Comparison of ENCODE assay signal across 8 mouse cellular contexts in genomic region chr7:28290638-28291590, GRCm38 (mm10). TPM values are rescaled to one million over a fixed set of nuclear protein-coding genes. Genes with fewer than 3 reads are reported as not detected.
DNase-seq lines count a peak whose midpoint lies in the region; ATAC-seq and TF ChIP-seq lines count a peak whose summit lies in the region.

Gene Selenov (minus strand): TSS chr7:28291186.

- H3K27me3 ChIP-seq in forebrain, embryonic 10.5 days (ENCODE audit: poor library complexity, severe bottlenecking) = peaks cover 94% of the 10 kb centered on the region
- H3K27me3 ChIP-seq in limb, embryonic 11.5 days (ENCODE audit: control insufficient read depth, insufficient read depth, low read length) = peaks cover 55% of the 10 kb centered on the region

- under 1% methylated on average over 52 of the region's 52 CpGs for WGBS in forebrain, embryonic 10.5 days
- 2% methylated on average over 52 of the region's 52 CpGs for WGBS in limb, embryonic 11.5 days
- WGBS in olfactory bulb, adult 2 months = 3% methylated on average over 52 of the region's 52 CpGs

- peaks cover 4% of the 10 kb centered on the region; the same call in 1 of the 2 replicates for H3K36me3 ChIP-seq in forebrain, embryonic 10.5 days (replicated peaks)
- no peaks in the 10 kb centered on the region for H3K36me3 ChIP-seq in limb, embryonic 11.5 days (ENCODE audit: control insufficient read depth, insufficient read depth, low read length)

- DNase-seq in layer of hippocampus, adult 2 months (ENCODE audit: low spot score in 2 of 2) = peak; percentile 38 to 41
- no peak for DNase-seq in layer of hippocampus, postnatal 36 days
- peak; percentile 46 for DNase-seq in forebrain, embryonic 10.5 days (ENCODE audit: extremely low spot score, low spot score)
- DNase-seq in limb, embryonic 11.5 days (ENCODE audit: low spot score) = peak; percentile 50
- DNase-seq in spleen, postnatal 4 days (ENCODE audit: low spot score in 2 of 2) = no peak
- DNase-seq in T-cell, adult 2 months (ENCODE audit: low spot score) = no peak

- H3K9ac ChIP-seq in limb, embryonic 11.5 days (ENCODE audit: low read length) = no peak within 1 kb of the TSS

- no peaks in the 10 kb centered on the region for H3K4me1 ChIP-seq in brown adipose tissue, adult 24 weeks (ENCODE audit: control insufficient read depth, insufficient read depth, insufficient read length, low read length)
- peaks cover 42% of the 10 kb centered on the region for H3K4me1 ChIP-seq in forebrain, embryonic 10.5 days
- H3K4me1 ChIP-seq in limb, embryonic 11.5 days (ENCODE audit: control insufficient read depth, insufficient read depth, low read length) = peaks cover 3% of the 10 kb centered on the region; the same call in 1 of the 2 replicates
- H3K4me1 ChIP-seq in olfactory bulb, adult 2 months (ENCODE audit: control insufficient read depth, insufficient read depth, low read length) = peaks cover 18% of the 10 kb centered on the region; the same call in 1 of the 2 replicates

- H3K4me2 ChIP-seq in limb, embryonic 11.5 days (ENCODE audit: low read depth, severe bottlenecking) = peak within 1 kb of the TSS; percentile 39

- ATAC-seq in limb, embryonic 11.5 days (ENCODE audit: insufficient number of reproducible peaks, low FRiP score, low TSS enrichment, low read depth) = peak; percentile 28; the same call in 1 of the 2 replicates

- no peaks in the 10 kb centered on the region for H3K9me3 ChIP-seq in forebrain, embryonic 10.5 days
- no peaks in the 10 kb centered on the region for H3K9me3 ChIP-seq in limb, embryonic 11.5 days (ENCODE audit: control insufficient read depth, low read length)

- no peak for TF ChIP-seq POLR2A in olfactory bulb, adult 2 months (IDR thresholded peaks at IDR 0.05; ENCODE audit: insufficient read depth, low read depth, low read length)

- H3K27ac ChIP-seq in layer of hippocampus, adult 2 months = no peak within 1 kb of the TSS
- H3K27ac ChIP-seq in brown adipose tissue, adult 24 weeks (replicated peaks; ENCODE audit: low read depth, low read length) = no peak within 1 kb of the TSS
- peak within 1 kb of the TSS; percentile 6 for H3K27ac ChIP-seq in forebrain, embryonic 10.5 days
- no peak within 1 kb of the TSS for H3K27ac ChIP-seq in limb, embryonic 11.5 days (replicated peaks; ENCODE audit: low read depth, low read length)
- no peak within 1 kb of the TSS for H3K27ac ChIP-seq in olfactory bulb, adult 2 months (ENCODE audit: insufficient read depth, low read depth, low read length)

- peak; percentile 60 for TF ChIP-seq CTCF in layer of hippocampus, adult 2 months (conservative IDR thresholded peaks at IDR 0.05)
- no peak for TF ChIP-seq CTCF in olfactory bulb, adult 2 months (IDR thresholded peaks at IDR 0.05; ENCODE audit: insufficient read depth, low read depth, low read length)

- H3K4me3 ChIP-seq in layer of hippocampus, adult 2 months = peak within 1 kb of the TSS; percentile 20; the same call in 1 of the 2 replicates
- H3K4me3 ChIP-seq in brown adipose tissue, adult 24 weeks (ENCODE audit: insufficient read depth, low read depth, low read length) = 0 out of 2 replicates have a peak within 1 kb of the TSS, but pooled peaks have one; percentile 8
- peak within 1 kb of the TSS; percentile 48 for H3K4me3 ChIP-seq in forebrain, embryonic 10.5 days
- peak within 1 kb of the TSS; percentile 17 for H3K4me3 ChIP-seq in limb, embryonic 11.5 days (ENCODE audit: low read depth, low read length)
- peak within 1 kb of the TSS; percentile 26 for H3K4me3 ChIP-seq in olfactory bulb, adult 2 months (ENCODE audit: insufficient read depth, low read depth, low read length)

RNA-seq across cellular contexts. Expression of gene Selenov, which starts in this region (rescaled TPM):
- under 1 TPM; 0.38 to 0.79 TPM for total RNA-seq in layer of hippocampus, adult 2 months (2021)
- 1 to 10 TPM in 1 of 2 experiments, under 1 TPM in 1; 0.27 to 1.8 TPM for total RNA-seq in layer of hippocampus, postnatal 36 days (2021)
- polyA plus RNA-seq in brown adipose tissue, adult 24 weeks (2012; ENCODE audit: insufficient read depth, insufficient read length, missing spikeins) = not detected in 2 replicates
- polyA plus RNA-seq in forebrain, embryonic 10.5 days (2016; fragmentation: Nextera tagmentation; extraction: Ambion mirVana) = 0.50 and 0.66 TPM in 2 replicates
- 0.41 TPM in 1 of 2 replicates, not detected in the other for polyA plus RNA-seq in limb, embryonic 11.5 days (2014; fragmentation: Nextera tagmentation; extraction: Ambion mirVana)
- polyA plus RNA-seq in olfactory bulb, adult 2 months (2012; ENCODE audit: insufficient read depth, insufficient read length, low replicate concordance, missing spikeins) = not detected in 2 replicates

Comparison
In these comparisons a context has a peak if more than half of its experiments do, and no peak if none do; other contexts are left out.
1. Peak in DNase-seq and H3K4me3 ChIP-seq in layer of hippocampus, adult 2 months; RNA of the gene not detected or under 1 TPM.
2. Peak in DNase-seq, H3K4me3 ChIP-seq and H3K27ac ChIP-seq in forebrain, embryonic 10.5 days; RNA of the gene not detected or under 1 TPM.
3. Peak in DNase-seq, ATAC-seq, H3K4me3 ChIP-seq and H3K4me2 ChIP-seq in limb, embryonic 11.5 days; RNA of the gene not detected or under 1 TPM.